Mouse (Mus musculus) kidney, postnatal 25 days (tissue): Measurements from ENCODE around the gene Ptprg.

ENCODE experiments used
- DNase-seq, 2 experiments: peaks; one replicate each; pipeline ENCODE4 v3.0.0; 2021; ENCODE audit warnings: mixed read lengths in 2 of 2

Gene Ptprg

DNA sequence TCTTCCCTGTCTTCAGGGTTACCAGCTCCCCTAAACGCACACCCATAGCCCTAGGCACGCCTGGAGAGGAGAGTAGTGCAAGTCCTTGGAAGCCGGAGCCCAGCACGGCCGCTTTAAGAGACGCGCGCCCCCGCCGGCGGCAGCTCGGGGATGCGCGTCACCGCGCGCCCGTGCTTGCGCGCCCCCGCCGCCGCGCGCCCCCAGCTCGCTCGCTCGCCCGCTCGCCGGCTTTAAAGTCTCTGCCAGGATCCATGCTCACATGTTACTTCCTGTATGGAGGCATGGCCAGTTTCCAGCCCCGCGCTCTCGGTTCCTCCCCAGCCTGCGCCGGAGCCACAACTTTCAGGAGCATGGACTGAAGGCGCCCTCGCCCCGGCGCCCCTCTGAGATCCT is at the start of gene Ptprg:
Gene Ptprg, plus strand, starts transcription at position 260 of the 393 bp plus-strand sequence.
- DNase-seq = peak; percentile 93 to 95

DNA sequence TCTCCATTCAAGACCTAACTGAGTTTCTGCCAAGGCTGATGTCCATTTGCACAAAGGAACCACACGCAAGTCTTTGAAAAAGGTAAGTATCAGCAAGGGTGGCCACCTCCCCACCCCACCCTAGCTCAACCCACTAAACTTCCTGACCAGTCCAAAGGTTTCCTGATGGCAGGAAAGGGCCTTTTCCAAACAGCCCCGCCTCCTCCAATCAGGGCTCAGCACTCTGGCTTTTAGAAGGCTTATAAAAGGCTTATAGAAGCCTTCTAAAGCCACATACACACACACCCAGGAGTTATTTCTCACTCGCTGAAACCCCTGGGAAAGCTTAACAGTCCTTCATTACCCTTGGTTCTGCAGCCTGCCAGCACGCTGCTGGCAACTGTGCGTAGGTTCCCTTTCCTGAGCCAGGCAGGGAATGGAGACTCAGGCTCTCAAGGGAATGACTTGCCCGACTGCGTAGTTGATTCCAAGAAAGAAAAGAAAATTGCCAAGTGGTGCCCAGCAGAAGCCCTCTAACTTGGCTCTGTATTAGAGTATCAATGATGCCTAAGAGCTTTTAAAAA is 49.4 kb upstream of the Ptprg start:
- DNase-seq = no peak

DNA sequence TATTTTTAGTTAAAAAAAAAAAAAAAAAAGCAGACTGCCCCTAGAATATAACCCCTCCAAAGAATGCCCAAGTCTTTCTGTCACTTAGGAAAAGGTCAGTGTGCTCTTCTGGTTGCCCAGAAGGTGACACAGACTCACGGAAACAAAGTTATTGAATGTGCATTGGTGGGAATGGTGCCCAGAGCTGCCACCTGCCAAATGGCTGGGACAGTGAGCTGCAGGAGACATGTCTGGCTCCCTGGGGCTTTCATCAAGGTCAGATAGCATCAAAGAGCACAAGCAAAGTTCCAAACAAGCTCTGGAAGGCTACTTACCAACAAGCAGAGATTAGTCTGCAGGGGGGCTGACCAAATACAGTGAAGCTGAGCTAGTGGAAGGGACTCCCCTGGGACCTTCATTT is 43.2 kb upstream of the Ptprg start:
- peak; percentile 15 to 47 for DNase-seq

DNA sequence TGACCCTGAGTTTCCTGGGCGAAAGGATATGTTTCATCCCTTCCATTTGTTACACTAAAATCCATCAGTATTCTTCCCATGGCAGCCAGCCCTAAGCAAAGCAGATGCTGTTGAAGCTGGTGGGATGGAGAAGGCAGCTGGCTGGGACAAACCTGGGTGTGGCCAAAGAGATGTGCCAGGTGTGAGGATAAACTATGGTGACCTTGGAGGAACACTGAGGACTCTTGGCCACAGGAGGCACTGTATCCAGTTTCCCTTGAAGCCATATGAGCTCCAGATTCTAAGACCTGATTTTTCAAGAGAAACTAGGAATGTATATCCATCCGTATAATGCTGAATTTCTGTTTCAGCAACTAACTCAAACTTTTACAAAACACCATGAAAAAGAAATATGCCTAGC is 34.2 kb upstream of the Ptprg start:
- no peak for DNase-seq

DNA sequence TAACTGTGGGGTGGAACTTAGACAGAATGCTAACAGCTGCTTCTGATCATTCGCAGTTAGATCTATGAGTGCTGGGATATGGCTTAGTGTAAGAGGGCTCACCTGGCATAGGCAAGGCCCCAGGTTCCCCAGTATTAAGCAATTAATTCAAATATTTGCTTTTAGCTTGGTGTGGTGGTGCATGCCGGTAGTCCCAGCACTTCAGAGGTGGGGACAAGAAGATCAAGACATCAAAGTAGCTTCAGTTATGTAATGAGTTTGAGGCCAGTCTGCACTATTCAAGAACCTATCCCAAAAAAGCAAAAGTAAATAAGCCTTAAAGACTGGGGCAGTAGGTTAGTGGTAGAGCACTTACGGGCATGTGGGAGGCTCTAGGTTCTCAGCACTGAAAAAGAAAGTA is 30.3 kb upstream of the Ptprg start:
- DNase-seq = no peak

DNA sequence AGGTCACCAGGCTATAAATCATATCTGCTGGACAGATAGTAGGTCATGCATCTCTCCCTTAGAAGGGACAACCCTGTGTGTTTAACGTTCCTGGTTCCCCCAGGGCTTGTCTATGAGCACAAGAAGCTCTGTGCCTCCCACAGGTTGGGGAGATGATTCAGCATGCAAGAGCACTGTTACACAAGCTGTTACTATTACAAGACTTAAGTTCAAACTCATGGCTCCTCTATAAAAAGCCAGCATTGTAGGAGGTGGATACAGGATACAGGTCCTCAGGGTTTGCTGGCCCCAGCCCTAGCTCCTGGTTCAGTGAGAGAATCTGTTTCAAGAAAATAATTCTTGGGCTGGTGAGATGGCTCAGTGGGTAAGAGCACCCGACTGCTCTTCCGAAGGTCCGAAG is 23.7 kb upstream of the Ptprg start:
- no peak for DNase-seq

DNA sequence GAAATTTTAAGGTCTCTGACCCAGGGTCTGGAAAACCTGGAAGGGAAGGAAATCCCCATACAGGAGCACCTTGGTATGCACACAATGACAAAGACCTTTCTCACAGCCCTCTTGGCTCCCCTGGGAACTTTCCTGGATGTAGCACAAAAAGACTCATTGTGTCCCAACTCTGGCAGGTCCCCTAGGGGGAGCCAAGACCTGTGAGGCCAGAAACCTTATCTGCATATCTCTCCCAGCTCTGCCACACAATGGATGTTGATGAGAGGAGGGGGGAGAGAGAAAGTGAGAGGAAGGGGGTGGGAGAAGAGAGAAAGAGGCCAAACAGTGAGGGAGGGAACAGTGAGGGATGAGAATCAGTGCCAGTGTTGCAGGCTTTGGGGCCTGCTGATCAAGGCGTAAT is 18.9 kb upstream of the Ptprg start:
- peak in 1 of 2 experiments; percentile 37 for DNase-seq

DNA sequence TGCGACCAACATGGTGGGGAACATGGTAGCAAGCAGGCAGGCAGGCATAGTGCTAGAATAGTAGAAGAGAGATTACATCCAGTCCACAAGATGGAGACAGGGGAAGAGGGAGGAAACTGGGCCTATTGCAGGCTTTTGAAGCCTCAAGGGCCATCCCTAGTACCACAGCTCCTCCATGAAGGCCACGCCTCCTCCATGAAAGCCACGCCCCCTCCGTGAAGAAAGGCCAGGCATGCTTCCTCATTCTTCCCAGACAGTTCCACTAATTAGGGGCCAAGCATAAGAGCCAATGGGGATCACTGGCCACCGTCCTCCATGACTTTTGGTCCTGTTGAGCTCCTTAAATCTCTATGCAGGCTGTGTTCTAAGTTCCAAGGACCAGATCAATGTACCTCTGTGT is 17.2 kb upstream of the Ptprg start:
- DNase-seq = no peak

DNA sequence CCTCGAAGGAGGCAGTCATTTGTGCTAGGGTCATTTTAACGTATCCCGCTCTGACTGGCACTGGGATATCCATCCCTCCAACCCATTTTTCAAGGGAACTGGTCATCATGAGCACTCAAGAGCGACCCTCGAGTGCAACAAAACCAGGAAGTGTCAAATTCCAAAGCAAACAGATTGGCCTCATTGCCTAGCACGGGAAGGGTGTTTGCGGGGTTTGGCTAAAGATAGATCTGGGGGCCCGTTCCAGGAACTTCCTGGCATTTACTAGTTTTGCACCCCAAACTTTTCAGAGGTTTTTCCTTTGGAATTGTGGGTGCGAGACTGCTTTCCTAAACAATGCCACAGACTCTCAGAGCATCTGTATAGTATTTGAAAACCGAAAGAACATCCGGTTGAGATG is 1.4 kb upstream of the Ptprg start:
- DNase-seq = no peak

DNA sequence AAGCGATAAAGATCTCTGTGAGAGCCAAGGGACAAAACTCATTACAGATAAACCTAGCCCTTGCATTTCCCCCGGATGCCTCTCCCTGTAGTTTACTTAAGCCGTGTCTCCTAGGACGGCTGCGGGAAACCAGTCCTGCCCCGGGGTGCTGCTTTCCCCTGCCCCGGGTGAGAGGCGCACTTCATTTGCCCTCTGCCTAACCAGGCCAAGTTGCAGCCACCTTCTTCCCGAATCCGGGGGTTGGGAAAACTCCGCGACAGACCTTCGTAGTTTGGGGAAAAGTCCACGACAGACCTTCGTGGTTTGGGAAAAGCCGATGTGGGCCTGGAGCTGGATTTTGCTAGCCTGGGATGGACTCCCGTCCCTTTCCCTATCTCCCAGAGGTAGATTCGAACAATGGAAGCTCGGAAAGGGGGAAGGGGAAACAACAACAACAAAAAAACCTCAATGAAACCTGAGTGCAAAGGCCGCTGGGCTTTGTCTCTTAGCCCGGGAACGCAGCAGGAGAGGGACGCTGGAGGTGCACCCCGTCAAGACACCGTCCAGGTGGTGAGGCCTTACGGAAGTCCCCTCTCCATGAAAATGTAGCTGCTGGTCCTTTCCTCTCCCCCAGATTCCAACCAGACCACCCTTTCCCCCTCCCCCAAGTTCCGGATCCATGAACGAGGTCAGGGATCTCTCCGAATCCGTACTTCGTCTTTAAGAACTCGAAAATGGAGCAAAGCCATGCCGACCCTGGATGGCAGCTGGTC is 635 bp upstream of the Ptprg start:
- DNase-seq = peak; percentile 51 to 68

DNA sequence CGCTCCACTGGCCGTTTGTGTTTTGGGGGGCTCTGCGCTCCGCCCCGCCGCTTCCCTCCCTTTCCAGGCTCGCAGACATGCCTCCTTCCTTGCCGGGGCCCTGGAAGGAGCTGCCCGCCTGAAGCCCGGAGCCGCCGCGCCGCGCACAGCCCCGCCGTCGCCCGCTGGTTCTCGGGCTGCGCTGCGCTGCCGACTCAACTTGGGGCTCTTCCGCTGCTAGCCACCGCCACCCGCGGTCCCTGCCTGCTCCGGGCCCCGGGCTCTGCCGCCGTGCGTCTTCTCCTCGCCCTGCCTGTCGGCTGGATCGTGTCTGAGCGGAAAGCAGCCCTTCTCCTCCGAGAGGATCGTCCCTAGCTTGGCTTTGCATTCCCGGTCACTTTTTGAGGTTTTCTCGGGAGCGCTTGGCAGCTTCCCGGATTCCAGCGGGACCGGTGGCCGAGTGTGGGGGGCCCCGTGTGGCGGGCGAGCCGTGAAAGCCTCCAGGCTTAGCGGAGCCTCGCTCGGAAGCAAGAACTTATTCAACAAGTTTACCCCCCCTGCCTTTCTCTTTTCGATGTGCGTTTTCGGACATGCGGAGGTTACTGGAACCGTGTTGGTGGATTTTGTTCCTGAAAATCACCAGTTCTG is 460 bp downstream of the Ptprg start:
- DNase-seq = peak in 1 of 2 experiments; percentile 70

DNA sequence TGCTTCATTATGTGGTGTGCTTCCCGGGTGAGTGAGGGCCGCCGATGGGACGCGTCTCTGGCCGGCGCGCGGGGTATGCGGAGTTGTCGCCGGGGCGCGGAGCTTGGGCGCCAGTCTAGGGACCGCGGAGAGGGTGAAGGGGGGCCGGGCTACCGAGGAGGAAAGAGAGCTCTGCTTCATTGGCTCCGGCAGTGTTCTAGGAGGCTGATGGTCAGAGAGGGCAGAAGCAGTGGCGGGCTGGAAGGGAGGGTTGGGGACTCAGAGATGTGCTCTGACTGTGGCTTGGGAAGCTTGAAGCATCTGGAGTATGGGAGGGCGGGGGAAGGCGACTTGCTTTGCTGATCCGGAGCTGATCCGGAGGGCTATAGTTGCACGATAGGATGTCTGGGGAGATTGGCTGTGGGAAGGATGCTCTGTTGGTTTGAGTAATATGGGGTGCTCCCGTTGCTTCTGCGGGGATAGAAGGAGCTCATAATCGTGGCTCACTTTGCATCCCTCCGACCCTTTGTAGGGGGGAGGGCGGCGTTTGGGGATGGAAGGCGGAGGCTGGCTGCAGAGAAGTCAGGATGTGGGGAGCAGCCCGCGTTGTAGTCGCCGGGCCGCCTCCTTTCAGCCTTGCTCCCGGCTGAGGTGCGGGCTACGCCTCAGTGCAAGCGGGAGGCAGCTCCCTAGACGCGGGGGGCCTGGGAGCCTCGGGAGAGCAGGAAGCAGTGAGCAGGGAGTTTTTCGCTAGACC is 1.1 kb downstream of the Ptprg start:
- peak; percentile 64 to 81 for DNase-seq

DNA sequence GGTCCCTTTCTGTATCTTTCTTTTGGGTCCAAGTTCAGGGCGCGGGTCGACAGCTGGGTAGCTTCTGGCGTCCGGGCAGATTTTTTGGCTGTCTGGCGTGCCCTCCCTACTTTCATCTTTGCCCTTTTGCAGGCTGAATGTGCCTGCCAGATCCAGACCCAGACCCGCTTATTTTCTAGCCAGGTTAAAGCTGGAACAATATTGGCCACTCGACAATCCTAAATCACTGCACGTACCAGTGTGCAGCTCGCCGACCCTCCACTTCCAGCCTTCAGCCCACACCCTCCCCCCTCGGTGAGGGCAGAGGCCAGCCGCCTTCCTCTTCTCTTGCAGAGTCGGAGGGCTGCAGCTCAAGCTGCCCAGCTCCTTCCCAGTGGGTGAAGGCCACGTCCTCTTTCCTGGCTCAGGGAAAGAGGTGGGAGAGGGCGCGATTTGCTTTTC is 1.7 kb downstream of the Ptprg start:
- peak; percentile 39 to 66 for DNase-seq

DNA sequence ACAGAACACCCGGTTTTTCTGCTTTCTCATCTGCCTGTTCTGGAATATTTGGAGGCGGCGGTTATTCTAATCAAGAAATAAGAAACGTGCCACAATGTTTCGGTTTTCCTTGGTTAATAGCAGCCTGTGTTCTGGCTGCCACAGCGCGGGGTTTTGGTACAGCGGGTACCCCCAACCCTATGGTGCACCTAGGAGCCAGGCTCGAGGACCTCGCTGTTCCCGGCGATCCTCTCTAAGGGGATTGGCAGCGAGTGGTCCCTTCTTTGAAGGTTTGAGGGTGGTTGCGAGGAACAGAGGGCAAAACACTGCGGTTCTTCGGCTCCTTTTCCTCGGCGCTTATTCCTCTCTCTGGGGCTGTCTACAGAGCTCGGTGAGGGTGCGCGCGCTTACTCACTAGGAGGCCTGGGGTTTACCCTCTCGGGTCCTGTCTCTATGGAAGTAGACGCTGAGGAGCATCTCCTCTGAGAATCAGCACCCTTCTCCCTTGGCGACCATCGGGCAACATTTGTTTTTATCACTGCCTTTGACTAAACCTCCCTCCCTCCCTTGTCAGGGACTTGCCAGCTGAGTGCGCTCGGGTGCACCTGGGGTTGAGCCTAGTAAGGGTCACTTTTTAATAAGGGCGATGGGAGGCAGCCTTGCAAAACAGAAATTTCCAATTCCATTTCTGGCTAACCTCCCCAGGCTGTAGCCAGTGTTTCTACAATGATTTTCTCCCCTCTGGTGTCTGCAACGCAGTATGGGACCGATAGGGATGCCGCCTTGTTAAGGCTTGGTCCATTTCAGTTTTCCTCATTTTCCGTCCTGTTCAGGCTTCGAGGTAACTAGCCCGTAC is 2.4 kb downstream of the Ptprg start:
- DNase-seq = no peak

DNA sequence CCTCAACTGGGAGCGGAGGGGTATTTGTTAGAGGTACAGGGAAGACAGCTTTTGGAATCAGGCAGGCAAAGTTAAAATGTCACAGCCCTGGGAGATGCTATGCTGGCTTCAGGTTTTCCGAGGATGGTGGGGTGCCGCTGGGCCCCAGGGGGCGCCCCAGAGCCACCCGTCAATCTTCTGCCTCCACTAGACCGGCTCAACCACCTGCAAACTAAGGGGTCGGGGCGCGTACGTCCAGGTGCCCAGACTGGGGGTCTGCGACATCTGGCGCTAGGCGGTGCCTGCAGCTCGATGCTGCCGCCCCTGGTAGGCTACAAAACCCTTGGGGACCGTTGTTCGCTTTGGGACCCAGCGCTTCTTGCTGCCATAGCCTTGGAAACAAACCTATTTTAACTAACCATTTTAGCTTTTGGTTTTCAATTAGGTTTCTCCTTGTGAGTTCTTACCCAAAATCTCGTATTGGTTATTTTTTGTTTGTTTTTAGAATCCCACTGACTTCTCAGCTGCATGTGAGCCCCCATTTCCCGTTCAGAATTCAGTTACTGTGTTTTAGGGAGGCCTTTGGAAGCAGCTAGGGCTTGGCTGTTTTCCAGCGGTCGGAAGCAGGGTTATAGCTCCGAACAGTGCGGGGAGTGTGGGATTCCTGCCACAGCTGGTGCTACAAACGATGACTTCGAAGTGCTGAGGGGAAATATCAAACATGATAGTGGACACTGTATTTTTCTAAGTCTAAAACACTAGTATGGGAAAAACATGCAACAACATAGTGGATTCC is 3.2 kb downstream of the Ptprg start:
- peak; percentile 74 to 75 for DNase-seq

DNA sequence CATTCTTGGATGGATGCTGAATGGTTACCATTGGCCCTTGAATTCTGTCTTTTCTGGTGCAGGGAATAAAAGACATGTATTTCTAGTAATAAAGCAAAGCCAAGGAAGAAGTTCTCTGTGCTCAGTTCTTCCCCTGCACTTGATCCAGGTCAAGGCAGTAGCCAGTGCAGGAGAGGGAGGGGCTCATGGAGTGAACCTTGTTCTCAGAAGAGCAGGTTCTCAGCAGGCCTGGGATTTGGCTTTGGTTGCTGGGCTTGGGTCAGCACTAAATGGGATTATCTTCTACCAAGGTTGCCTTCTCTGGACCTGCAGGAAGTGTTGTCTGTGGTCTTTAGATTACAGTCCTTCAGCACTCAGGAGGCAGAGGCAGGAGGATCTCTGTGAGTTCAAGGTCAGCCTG is 5.2 kb downstream of the Ptprg start:
- peak in 1 of 2 experiments; percentile 61 for DNase-seq

DNA sequence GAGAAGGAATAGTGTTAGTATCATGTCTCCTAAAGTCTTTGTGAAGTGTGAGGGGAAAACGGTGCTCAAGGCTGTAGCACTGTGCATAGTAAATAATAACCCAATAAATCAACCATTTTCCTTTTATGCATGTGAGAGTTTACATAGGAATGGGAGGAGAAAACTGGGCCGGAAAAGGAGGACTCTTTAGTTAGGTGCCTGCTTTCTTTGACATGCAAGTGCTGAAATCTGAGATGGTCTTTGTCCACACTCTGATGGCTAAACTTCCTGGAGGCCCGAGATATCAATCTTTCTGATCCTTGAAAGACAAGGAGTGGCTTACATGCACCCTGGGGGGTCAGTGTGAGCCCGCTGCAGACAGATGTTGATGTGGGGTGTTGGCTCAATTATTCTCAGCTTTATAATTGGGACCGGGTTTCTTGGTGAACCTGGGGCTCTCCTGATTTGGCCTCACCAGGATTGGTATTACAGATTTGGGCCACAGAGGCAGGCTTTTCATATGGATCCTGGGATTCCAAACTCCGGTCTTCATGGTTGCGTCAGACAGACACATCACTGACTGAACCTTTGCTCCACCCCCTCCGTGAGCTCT is 7.4 kb downstream of the Ptprg start:
- no peak for DNase-seq

DNA sequence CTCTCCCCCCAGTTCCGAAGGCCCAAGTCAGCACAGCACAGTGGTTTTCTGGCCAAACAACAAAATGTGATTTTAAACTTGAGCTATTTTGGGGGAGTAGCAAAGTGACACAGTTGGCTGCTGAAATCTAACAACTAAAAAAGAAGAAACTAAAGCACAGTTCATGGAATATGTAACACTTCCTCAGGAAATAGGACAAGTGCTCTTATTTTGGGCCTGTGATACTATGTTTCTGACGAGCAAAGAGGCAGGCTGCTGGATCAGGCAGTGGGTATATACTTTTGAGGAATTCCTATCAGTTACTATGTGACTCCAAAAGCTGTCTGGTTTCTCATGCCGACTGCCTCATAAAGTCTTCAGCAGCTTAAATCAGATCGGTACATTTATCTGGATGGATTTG is 8.1 kb downstream of the Ptprg start:
- no peak for DNase-seq

DNA sequence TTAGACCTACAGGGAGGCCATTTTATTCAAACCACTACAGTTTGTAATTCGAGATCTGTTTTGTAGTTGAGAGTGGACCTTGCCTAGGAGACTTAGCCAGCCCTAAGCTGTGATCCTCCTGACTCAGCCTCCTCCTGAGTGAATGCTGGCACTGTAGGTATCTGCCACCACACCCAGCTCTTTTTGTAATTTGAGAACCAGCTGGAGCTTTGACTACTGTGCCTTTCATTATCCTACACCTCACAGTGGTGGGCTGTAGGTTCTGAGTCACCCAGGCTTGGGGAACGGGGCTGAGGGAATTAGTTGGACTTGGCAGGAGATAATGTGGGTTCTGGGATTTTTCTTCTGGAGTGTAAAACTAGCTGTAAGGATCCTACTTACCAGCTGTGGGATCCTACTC is 9.5 kb downstream of the Ptprg start:
- no peak for DNase-seq

DNA sequence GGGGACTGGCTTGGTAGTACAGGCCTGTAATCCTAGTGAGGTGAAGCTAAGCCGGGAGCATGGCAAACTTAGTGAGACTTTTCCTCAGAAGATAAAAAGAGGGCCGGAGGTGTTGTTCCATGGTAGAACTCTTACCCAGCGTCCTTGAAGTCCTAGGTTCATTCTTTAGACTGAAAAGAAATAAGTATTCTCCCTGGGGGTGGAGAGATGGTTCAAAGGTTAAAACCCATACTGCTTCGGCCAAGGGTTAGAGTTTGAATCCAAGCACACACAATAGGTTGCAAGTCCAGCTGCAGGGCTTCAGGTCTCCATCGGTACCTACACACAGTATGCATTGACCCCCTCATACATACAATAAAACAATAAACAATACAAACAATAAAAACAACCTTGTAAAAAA is 10.3 kb downstream of the Ptprg start:
- no peak for DNase-seq

DNA sequence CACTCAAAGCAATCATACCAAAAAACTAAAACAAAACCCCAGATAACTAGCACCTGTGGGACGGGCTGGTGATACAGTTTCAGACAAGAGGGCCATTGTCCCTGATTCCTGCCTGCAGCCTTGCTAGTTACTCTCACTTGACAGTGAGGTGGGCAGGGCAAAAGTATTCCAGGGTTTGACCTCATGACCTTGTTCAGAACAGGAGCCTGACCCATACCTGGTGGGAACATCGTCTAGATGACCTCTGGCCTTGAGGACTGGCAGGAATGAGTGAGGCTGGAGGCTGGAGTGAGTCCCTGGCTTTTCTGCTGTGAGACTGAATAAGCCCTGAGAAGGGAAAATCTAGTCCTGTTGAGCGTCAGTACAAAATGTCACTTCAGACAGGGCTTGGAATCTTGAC is 11.1 kb downstream of the Ptprg start:
- no peak for DNase-seq
